Mouse (Mus musculus) cerebellum, adult 9-11 months (tissue): ENCODE measurements around the gene Dync2li1.

Source experiments
- DNase-seq: peaks from one replicate; pipeline ENCODE4 v3.0.0; 2022

Dync2li1 gene

GRCm38 (mm10) chr17:84611971-84612370 is 14.3 kb upstream of the Dync2li1 start:
- DNase-seq = no peak

GRCm38 (mm10) chr17:84615811-84616210 is 10.5 kb upstream of the Dync2li1 start:
- no peak for DNase-seq

DNA sequence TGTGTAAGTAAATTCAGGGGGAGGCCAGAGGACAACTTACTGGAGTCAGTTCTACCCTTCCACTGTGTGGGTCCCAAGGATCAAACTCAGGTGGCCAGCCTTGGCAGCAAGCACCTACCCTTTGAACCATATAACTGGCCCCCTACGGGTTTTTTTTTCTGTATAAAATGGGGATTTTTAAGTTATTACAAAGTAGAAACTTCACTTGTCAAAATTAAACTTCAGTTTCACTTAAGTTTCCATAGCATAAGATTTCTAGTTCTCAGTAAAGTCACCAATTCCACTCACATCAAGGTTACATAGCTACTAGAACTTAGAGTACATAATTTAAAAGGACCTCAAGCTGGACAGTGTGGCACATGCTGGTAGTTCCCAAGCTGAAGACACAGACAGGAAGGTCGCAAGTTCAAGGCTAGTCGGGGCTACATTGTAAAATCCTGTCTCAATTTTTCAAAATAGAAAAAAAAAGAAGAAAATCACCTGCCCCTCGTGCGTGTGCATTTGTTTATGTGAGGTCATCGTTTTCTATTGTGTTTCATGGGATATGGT is 9.7 kb upstream of the Dync2li1 start:
- DNase-seq = no peak

- no peak for DNase-seq
Observed at GRCm38 (mm10) chr17:84617953-84618352, 8.3 kb upstream of the Dync2li1 start.

DNA sequence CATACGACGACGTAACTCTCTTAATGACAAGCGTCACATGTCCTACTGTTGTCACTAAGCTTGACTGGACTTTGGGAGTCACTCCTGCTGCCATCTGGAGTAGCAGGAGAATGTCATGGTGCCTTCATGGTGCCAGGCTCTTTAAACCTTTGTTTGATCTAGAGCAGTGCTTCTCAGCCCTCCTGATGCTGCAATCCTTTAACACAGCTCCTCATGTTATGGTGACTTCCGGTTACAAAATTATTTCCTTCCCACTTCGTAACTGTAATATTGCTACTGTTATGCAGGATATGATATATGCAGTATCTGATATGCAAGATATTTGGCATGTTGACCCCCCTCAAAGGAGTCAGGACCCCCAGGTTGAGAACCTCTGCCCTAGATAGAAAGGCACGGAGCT is 7.2 kb upstream of the Dync2li1 start:
- no peak for DNase-seq

DNA sequence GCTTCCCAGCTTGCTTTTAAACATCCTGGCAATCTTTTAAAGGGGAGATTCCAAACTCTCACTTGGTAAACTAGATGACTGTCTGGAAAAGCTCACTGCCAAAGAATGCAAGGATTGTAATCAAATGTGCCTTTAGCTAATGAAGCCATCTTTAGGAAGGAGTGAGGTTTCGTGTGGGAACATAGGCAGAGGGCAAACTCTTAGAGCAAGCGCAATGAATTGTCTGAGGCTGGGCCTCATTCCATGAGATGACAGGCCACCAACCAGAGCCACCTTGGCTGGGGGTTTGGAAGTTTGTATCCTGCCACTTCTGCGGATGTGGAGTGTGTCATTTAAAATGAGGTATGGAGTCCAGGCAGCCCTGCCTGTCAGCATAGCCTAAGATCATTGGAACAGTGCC is 6.2 kb upstream of the Dync2li1 start:
- no peak for DNase-seq

- no peak for DNase-seq
Observed at GRCm38 (mm10) chr17:84620610-84621009, 5.7 kb upstream of the Dync2li1 start.

- no peak for DNase-seq
Observed at GRCm38 (mm10) chr17:84621209-84621608, 5.1 kb upstream of the Dync2li1 start.

DNA sequence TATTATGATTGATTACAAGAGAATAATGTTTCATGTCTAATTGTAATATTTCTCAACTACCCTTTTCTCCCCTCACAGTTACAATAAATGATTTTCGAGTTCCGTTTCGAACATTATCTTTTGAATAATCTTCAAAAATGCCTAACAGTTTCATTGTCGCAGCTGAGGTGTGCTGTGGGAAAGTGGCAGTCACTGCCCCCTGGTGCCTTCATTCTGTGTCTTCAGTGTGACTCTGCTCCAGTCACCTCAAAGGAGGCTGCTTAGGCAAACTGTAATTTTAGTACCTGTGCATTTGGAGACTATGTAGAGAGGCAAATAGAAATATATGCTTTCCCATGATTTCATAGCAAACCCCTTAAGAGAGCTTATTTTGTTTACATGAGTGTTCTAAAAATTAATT is 4.3 kb upstream of the Dync2li1 start:
- DNase-seq = no peak

DNA sequence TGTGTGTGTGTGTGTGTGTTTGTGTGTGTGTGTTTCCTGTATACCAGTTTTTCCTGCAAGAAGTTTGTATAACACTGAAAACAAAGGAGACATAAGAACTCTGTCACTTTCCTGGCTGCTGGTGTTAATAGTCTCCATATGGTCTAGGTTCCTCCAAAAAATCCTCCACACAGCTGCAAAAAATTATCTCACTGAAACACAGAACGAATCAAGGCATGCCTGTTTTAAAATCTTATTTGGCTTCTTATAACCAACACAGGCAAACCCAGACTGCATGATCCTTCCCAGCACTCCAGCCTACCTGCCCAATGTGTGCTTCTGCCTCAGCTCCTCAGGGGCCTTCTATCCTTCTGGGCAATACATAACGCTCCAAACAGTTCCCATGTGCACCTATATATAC is 3.4 kb upstream of the Dync2li1 start:
- DNase-seq = no peak

GRCm38 (mm10) chr17:84626857-84627305 is 585 bp downstream of the Dync2li1 start:
- peak; percentile 46 for DNase-seq

DNA sequence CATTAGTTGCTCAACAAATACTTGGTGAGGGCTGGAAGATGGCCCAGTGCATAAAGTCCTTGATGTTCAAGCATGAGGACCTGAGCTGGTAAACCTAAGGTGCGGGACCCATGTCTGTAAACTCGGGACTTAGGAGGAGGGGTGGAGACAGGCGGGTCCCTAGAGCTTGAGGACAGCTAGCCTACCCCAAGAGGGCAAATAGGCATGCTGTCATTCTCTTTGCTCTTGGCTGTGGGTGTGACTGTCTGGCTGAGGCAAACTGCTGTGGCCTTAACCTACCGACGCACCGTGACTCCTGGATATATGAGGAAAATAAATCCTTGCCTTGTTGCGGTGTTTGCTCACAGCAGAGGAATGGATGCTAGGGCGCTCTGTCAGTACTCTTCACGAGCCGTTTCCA is 1.4 kb downstream of the Dync2li1 start:
- DNase-seq = no peak

DNA sequence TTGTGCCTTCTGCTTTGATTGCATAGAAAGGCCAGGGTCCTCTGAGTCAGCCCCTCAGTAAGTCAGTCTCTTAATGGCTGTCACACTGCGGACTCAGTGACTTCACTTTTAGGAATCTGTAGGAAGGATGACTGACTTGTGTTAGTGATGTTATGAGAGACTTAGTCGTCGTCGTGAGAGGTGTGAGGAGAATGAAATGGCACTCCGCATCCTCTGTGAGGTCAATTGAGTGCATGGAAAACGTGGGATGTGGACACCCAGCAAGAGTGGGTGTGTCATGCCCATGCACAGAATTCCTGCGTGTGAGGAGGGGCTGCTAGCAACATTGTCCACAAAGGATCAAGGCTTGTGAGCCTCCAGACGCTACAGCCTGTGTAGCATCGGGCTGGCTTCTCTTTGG is 2.3 kb downstream of the Dync2li1 start:
- DNase-seq = no peak

GRCm38 (mm10) chr17:84631836-84632235 is 5.5 kb downstream of the Dync2li1 start:
- no peak for DNase-seq

DNA sequence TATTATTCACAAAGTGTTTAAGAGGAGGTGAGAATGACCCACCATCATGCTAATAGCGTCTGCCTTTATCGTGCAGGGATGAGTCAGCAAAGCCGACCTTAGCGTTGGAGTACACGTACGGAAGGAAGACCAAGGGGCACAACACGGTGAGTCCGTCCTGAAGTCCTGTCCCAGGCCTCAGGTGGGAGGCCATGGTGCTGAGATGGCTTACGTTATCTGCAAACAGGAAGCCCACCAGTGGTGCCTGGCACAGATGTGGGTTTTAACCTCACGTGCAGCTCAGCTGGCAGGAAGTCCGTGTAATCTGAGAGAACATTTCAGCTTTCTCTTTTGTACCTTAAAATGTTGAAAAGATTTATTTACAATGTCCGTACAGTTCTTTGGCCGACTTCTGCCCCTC is 7.1 kb downstream of the Dync2li1 start:
- no peak for DNase-seq

DNA sequence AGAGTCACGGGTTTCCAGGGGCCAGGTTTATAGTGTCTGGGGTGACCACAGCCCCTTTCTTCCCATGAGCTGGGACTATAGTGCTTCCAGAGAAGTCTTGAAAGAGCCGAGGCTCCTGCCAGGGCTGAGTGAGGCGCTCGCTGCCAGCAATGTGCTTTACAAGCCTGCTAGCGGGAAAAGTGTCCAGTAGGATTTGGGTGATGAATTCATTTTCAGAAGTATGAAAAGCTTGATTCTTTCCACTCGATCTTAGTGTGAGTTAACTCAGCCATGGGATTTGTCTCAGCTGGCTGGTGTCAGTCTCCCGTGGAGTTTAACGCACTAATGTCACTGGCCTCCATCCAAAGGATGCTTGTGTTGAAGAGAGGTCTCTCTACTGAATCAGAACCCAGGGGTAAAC is 10.0 kb downstream of the Dync2li1 start:
- no peak for DNase-seq

GRCm38 (mm10) chr17:84637971-84638370 is 11.7 kb downstream of the Dync2li1 start:
- no peak for DNase-seq

- DNase-seq = no peak
Observed at GRCm38 (mm10) chr17:84639796-84640378, 13.6 kb downstream of the Dync2li1 start.

- DNase-seq = no peak
Observed at GRCm38 (mm10) chr17:84641893-84642292, 15.6 kb downstream of the Dync2li1 start.

DNA sequence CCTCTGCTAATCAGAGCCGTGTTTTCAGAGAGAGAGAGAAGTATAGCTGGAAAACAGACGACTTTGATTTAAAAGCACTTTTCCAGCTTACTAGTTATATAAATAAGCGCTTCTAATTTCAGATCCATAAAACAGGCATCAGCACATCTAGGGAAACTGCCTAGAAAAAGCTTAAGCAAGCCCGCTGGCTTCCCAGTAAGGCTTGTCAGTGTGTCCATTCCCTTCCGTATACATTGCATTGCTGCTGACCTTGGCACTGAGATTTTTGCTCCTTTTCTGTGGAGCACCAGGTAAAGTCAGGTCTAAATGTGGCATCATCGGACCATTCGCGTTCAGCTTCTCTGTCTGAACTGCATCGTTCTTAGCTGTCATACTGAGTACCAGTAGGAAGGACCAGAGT is 16.0 kb downstream of the Dync2li1 start:
- no peak for DNase-seq

GRCm38 (mm10) chr17:84644292-84645050 is 18.2 kb downstream of the Dync2li1 start:
- no peak for DNase-seq

- no peak for DNase-seq
Observed at GRCm38 (mm10) chr17:84645119-84645518, 18.8 kb downstream of the Dync2li1 start.

GRCm38 (mm10) chr17:84645894-84646293 is 19.6 kb downstream of the Dync2li1 start:
- no peak for DNase-seq

DNA sequence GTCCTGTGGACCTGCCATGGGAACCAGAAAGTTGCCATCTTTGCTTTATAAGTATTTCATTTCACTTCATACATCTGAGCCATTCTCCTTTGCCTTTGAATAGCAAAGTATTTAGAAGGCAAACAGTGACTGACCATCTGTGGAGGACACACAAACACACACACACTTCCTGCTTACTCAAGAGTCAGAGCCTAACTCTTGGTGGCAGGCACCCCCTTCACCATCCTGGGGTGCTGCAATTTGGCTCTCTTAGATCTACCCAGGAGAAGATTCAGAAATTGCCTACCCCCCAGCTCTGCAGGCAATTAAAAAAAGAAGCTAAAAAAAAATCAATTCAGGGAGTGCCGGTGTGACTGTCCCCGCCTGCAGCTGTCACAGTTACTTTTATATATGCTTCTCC is 20.2 kb downstream of the Dync2li1 start:
- no peak for DNase-seq

GRCm38 (mm10) chr17:84647630-84648029 is 21.3 kb downstream of the Dync2li1 start:
- DNase-seq = no peak
